In genomic region chr5:108695861-108696260, GRCm38 (mm10) we compare ENCODE assay signal across 11 mouse cellular contexts. TPM values are rescaled to one million over a fixed set of nuclear protein-coding genes. Genes with fewer than 3 reads are reported as not detected.
DNase-seq lines count a peak whose midpoint lies in the region; ATAC-seq and TF ChIP-seq lines count a peak whose summit lies in the region.
"Had no signal": no experiment of that assay in that cellular context is flagged by ENCODE, and none has a peak within 500 bp of the region (broad histone marks: within the 10 kb centered on the region; RNA-seq: fewer than 3 reads in every experiment).

No protein-coding gene starts in this region.

- H3K4me1 ChIP-seq in liver, embryonic 12.5 days, result peaks cover 87% of the 10 kb centered on the region
- H3K4me1 ChIP-seq in liver, postnatal 0 days (ENCODE audit: insufficient read depth), result peaks cover 22% of the 10 kb centered on the region
- peaks cover 51% of the 10 kb centered on the region for H3K4me1 ChIP-seq in intestine, embryonic 15.5 days (replicated peaks)
- peaks cover 41% of the 10 kb centered on the region; the same call in 1 of the 2 replicates for H3K4me1 ChIP-seq in stomach, embryonic 14.5 days (ENCODE audit: control insufficient read depth, insufficient read depth, low read length)

- TF ChIP-seq CTCF in liver, postnatal 0 days (IDR thresholded peaks at IDR 0.05; ENCODE audit: low read depth), result no peak

- no peaks in the 10 kb centered on the region for H3K9me3 ChIP-seq in liver, embryonic 12.5 days (replicated peaks)
- H3K9me3 ChIP-seq in liver, postnatal 0 days (ENCODE audit: low read length), result no peaks in the 10 kb centered on the region
- no peaks in the 10 kb centered on the region for H3K9me3 ChIP-seq in intestine, embryonic 15.5 days
- no peaks in the 10 kb centered on the region for H3K9me3 ChIP-seq in stomach, embryonic 14.5 days (ENCODE audit: control insufficient read depth, low read depth, low read length)

- 0 out of 2 replicates have a peak, but pooled peaks cover 4% of the 10 kb centered on the region for H3K36me3 ChIP-seq in liver, embryonic 12.5 days
- no peaks in the 10 kb centered on the region for H3K36me3 ChIP-seq in liver, postnatal 0 days (replicated peaks; ENCODE audit: insufficient read depth, low read length)
- no peaks in the 10 kb centered on the region for H3K36me3 ChIP-seq in intestine, embryonic 15.5 days
- no peaks in the 10 kb centered on the region for H3K36me3 ChIP-seq in stomach, embryonic 14.5 days (ENCODE audit: control insufficient read depth, insufficient read depth, low read length)

- peak overlapping the region; percentile 95; the same call in 1 of the 2 replicates for H3K4me3 ChIP-seq in liver, embryonic 12.5 days
- no peak overlapping the region for H3K4me3 ChIP-seq in liver, postnatal 0 days (ENCODE audit: low read depth, low read length)
- H3K4me3 ChIP-seq in intestine, embryonic 15.5 days (replicated peaks), result no peak overlapping the region
- no peak overlapping the region for H3K4me3 ChIP-seq in stomach, embryonic 14.5 days (ENCODE audit: low read depth, low read length)

- H3K27me3 ChIP-seq in liver, embryonic 12.5 days (replicated peaks), result peaks cover 10% of the 10 kb centered on the region; the same call in 1 of the 2 replicates
- 0 out of 2 replicates have a peak, but pooled peaks cover 3% of the 10 kb centered on the region for H3K27me3 ChIP-seq in liver, postnatal 0 days (ENCODE audit: insufficient read depth, low read length)
- H3K27me3 ChIP-seq in intestine, embryonic 15.5 days (replicated peaks), result no peaks in the 10 kb centered on the region
- no peaks in the 10 kb centered on the region for H3K27me3 ChIP-seq in stomach, embryonic 14.5 days (ENCODE audit: control insufficient read depth, insufficient read depth, low read length)

- 90% methylated on average over 12 of the region's 12 CpGs for WGBS in liver, embryonic 12.5 days (ENCODE audit: insufficient replicate concordance)
- WGBS in liver, postnatal 0 days (ENCODE audit: insufficient replicate concordance), result 91% methylated on average over 12 of the region's 12 CpGs
- WGBS in intestine, embryonic 15.5 days, result 91% methylated on average over 12 of the region's 12 CpGs
- 97% methylated on average over 11 of the region's 12 CpGs for WGBS in stomach, embryonic 14.5 days

- no peak for ATAC-seq in liver, embryonic 12.5 days
- ATAC-seq in liver, postnatal 0 days, result no peak
- ATAC-seq in intestine, embryonic 15.5 days, result no peak
- no peak for ATAC-seq in stomach, embryonic 14.5 days (ENCODE audit: insufficient number of reproducible peaks, insufficient read depth, low FRiP score, low read depth)
- ATAC-seq: inflammation-experienced regulatory T-cells, adult 6 months had no signal

- no peak for TF ChIP-seq EP300 in liver, postnatal 0 days (IDR thresholded peaks at IDR 0.05; ENCODE audit: low read depth)

- DNase-seq in heart, adult 11 months, result peak; percentile 94
- no peak for DNase-seq in heart, postnatal 36 days
- no peak for DNase-seq in liver, postnatal 0 days
- no peak for DNase-seq in retina, embryonic 14.5 days (ENCODE audit: low spot score)
- no peak for DNase-seq in kidney, adult 18-20 months
- DNase-seq: layer of hippocampus, postnatal 36 days; lung, postnatal 36 days had no signal

- intact Hi-C loops in heart, postnatal 36 days (cut with DNase I), result no loop called here

- H3K4me2 ChIP-seq in liver, embryonic 12.5 days, result peak overlapping the region; percentile 99
- H3K4me2 ChIP-seq in liver, postnatal 0 days (ENCODE audit: low read depth, low read length), result no peak overlapping the region
- peak overlapping the region; percentile 89; the same call in 1 of the 2 replicates for H3K4me2 ChIP-seq in intestine, embryonic 15.5 days (replicated peaks)
- 0 out of 2 replicates have a peak overlapping the region, but pooled peaks have one; percentile 76 for H3K4me2 ChIP-seq in stomach, embryonic 14.5 days (replicated peaks; ENCODE audit: low read depth, low read length)

- no peak overlapping the region for H3K9ac ChIP-seq in liver, embryonic 12.5 days
- H3K9ac ChIP-seq in liver, postnatal 0 days (replicated peaks), result no peak overlapping the region
- no peak overlapping the region; the same call in 1 of the 2 replicates for H3K9ac ChIP-seq in intestine, embryonic 15.5 days
- H3K9ac ChIP-seq in stomach, embryonic 14.5 days (replicated peaks; ENCODE audit: low read depth, low read length), result no peak overlapping the region

- 0 out of 2 replicates have a peak overlapping the region, but pooled peaks have one; percentile 89 for H3K27ac ChIP-seq in liver, embryonic 12.5 days
- no peak overlapping the region for H3K27ac ChIP-seq in liver, postnatal 0 days (ENCODE audit: low read depth)
- H3K27ac ChIP-seq in intestine, embryonic 15.5 days, result no peak overlapping the region
- H3K27ac ChIP-seq in stomach, embryonic 14.5 days (ENCODE audit: low read length), result no peak overlapping the region

RNA-seq across cellular contexts. Expression of gene Fgfrl1, which starts 3.7 kb away (rescaled TPM):
- 10 to 100 TPM; 21.5 to 23.6 TPM for total RNA-seq in heart, postnatal 36 days (2021)
- polyA plus RNA-seq in liver, embryonic 12.5 days (2016; fragmentation: Nextera tagmentation; extraction: Ambion mirVana), result 18.0 and 18.6 TPM in 2 replicates
- polyA plus RNA-seq in liver, postnatal 0 days (2015; fragmentation: Nextera tagmentation; extraction: Ambion mirVana), result 5.6 and 5.7 TPM in 2 replicates
- 21.8 and 26.3 TPM in 2 replicates for polyA plus RNA-seq in intestine, embryonic 15.5 days (2015; fragmentation: Nextera tagmentation; extraction: Ambion mirVana)
- 13.0 and 17.1 TPM in 2 replicates for polyA plus RNA-seq in stomach, embryonic 14.5 days (2014; fragmentation: Nextera tagmentation; extraction: Ambion mirVana)

RNA-seq across cellular contexts. Expression of gene Slc26a1, which starts 20.5 kb away (rescaled TPM):
- not detected for total RNA-seq in heart, postnatal 36 days (2021)
- polyA plus RNA-seq in liver, embryonic 12.5 days (2016; fragmentation: Nextera tagmentation; extraction: Ambion mirVana), result 12.7 and 12.9 TPM in 2 replicates
- 25.8 and 33.4 TPM in 2 replicates for polyA plus RNA-seq in liver, postnatal 0 days (2015; fragmentation: Nextera tagmentation; extraction: Ambion mirVana)
- 3.6 and 4.9 TPM in 2 replicates for polyA plus RNA-seq in intestine, embryonic 15.5 days (2015; fragmentation: Nextera tagmentation; extraction: Ambion mirVana)
- 1.1 and 1.9 TPM in 2 replicates for polyA plus RNA-seq in stomach, embryonic 14.5 days (2014; fragmentation: Nextera tagmentation; extraction: Ambion mirVana)

RNA-seq across cellular contexts. Expression of gene Dgkq, which starts 26.4 kb away (rescaled TPM):
- 1 to 10 TPM; 8.9 TPM for total RNA-seq in heart, postnatal 36 days (2021)
- 6.2 and 7.1 TPM in 2 replicates for polyA plus RNA-seq in liver, embryonic 12.5 days (2016; fragmentation: Nextera tagmentation; extraction: Ambion mirVana)
- polyA plus RNA-seq in liver, postnatal 0 days (2015; fragmentation: Nextera tagmentation; extraction: Ambion mirVana), result 2.5 TPM in 2 replicates
- 11.1 and 11.2 TPM in 2 replicates for polyA plus RNA-seq in intestine, embryonic 15.5 days (2015; fragmentation: Nextera tagmentation; extraction: Ambion mirVana)
- 9.1 and 11.6 TPM in 2 replicates for polyA plus RNA-seq in stomach, embryonic 14.5 days (2014; fragmentation: Nextera tagmentation; extraction: Ambion mirVana)

RNA-seq across cellular contexts. Expression of gene Idua, which starts 35.7 kb away (rescaled TPM):
- total RNA-seq in heart, postnatal 36 days (2021), result 10 to 100 TPM; 21.6 to 21.8 TPM
- polyA plus RNA-seq in liver, embryonic 12.5 days (2016; fragmentation: Nextera tagmentation; extraction: Ambion mirVana), result 5.9 TPM in 2 replicates
- polyA plus RNA-seq in liver, postnatal 0 days (2015; fragmentation: Nextera tagmentation; extraction: Ambion mirVana), result 3.9 and 4.2 TPM in 2 replicates
- 12.0 and 12.8 TPM in 2 replicates for polyA plus RNA-seq in intestine, embryonic 15.5 days (2015; fragmentation: Nextera tagmentation; extraction: Ambion mirVana)
- polyA plus RNA-seq in stomach, embryonic 14.5 days (2014; fragmentation: Nextera tagmentation; extraction: Ambion mirVana), result 13.4 and 18.0 TPM in 2 replicates
